Mouse (Mus musculus): Measurements from ENCODE around the gene Misp. TPM values are rescaled to one million over a fixed set of nuclear protein-coding genes. Genes with fewer than 3 reads are reported as not detected.
A peak's percentile ranks its signal among the peaks of the same experiment; 100 is the strongest.

Misp gene
- polyA plus RNA-seq, 1 experiment from 2014 or later, result 2.1 TPM

DNA sequence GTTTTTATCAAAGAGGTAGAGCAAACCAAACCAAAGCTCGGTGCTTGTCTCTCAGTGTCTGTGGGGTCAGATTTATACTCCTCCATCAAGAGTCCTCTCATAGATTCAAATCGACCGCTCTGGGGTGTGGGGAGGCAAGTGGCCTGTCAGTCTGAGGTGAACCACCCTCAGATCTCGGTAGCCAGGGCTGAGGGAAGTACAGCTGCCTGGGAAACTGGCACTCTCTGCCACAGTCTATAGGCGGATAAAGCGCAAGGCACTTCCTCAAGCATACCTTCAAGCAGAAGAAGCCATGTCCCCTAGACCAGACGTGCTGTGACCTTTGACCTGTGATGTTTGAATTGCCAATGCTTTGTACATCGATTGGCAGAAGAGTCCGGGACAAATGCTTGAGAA lies 12.0 kb downstream of the Misp start:
- no peak overlapping the region for H3K9ac ChIP-seq
- ATAC-seq (ENCODE audit: low FRiP score), result no peak
- no peak overlapping the region for H3K4me2 ChIP-seq (replicated peaks)

GRCm38 (mm10) chr10:79834769-79835398 lies 14.1 kb downstream of the Misp start:
- no peaks in the 10 kb centered on the region for H3K27me3 ChIP-seq
- no peak overlapping the region for H3K9ac ChIP-seq
- WGBS, result 29% methylated on average over 9 of the region's 9 CpGs
- no peak overlapping the region for H3K4me3 ChIP-seq
- no peak overlapping the region for H3K4me2 ChIP-seq (replicated peaks)
- ATAC-seq (ENCODE audit: low FRiP score), result peak; percentile 60
- no peaks in the 10 kb centered on the region for H3K4me1 ChIP-seq
- no peak overlapping the region for H3K27ac ChIP-seq
- H3K9me3 ChIP-seq (replicated peaks), result no peaks in the 10 kb centered on the region
- no peaks in the 10 kb centered on the region for H3K36me3 ChIP-seq

More for the DNA sequence above, 12.0 kb downstream of the Misp start:
- WGBS, result 75% methylated on average over 9 of the region's 9 CpGs
- H3K4me1 ChIP-seq, result no peaks in the 10 kb centered on the region
- no peak overlapping the region for H3K27ac ChIP-seq
- no peaks in the 10 kb centered on the region for H3K27me3 ChIP-seq
- H3K9me3 ChIP-seq (replicated peaks), result no peaks in the 10 kb centered on the region
- H3K36me3 ChIP-seq, result no peaks in the 10 kb centered on the region
- H3K4me3 ChIP-seq, result no peak overlapping the region

DNA sequence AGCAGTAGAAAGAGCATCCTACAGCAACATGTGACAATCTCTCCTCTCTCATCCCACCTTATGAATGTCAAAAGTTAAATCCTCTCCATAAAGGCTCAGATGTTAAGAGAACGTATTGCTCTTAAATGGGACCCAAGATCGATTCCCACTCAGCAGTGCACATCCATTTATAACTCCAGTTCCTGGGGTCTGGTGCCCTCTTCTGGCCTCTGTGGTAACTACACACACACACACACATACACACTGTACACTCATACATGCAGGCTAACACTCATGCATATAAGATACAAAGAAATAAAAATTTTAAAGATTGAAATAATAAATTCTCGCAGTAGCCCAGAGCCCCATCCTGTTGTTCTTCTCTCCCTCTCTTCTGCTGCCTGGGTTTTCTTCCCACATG lies 16.1 kb downstream of the Misp start:
- ATAC-seq (ENCODE audit: low FRiP score), result no peak
- no peak overlapping the region for H3K4me3 ChIP-seq
- no peak overlapping the region for H3K9ac ChIP-seq
- H3K27ac ChIP-seq, result no peak overlapping the region
- peaks cover 13% of the 10 kb centered on the region for H3K4me1 ChIP-seq
- 93% methylated on average over 3 of the region's 3 CpGs for WGBS
- no peak overlapping the region for H3K4me2 ChIP-seq (replicated peaks)
- H3K9me3 ChIP-seq (replicated peaks), result no peaks in the 10 kb centered on the region
- no peaks in the 10 kb centered on the region for H3K36me3 ChIP-seq
- no peaks in the 10 kb centered on the region for H3K27me3 ChIP-seq

GRCm38 (mm10) chr10:79838151-79838550 lies 17.4 kb downstream of the Misp start:
- H3K9ac ChIP-seq, result no peak overlapping the region
- no peaks in the 10 kb centered on the region for H3K27me3 ChIP-seq
- no peak overlapping the region for H3K4me3 ChIP-seq
- no peaks in the 10 kb centered on the region for H3K9me3 ChIP-seq (replicated peaks)
- no peak for ATAC-seq (ENCODE audit: low FRiP score)
- no peaks in the 10 kb centered on the region for H3K36me3 ChIP-seq
- peaks cover 20% of the 10 kb centered on the region for H3K4me1 ChIP-seq
- no peak overlapping the region for H3K27ac ChIP-seq
- no peak overlapping the region for H3K4me2 ChIP-seq (replicated peaks)
- 67% methylated on average over 2 of the region's 2 CpGs for whole genome bisulfite sequencing

GRCm38 (mm10) chr10:79840091-79840490 lies 19.3 kb downstream of the Misp start:
- no peak for ATAC-seq (ENCODE audit: low FRiP score)
- Histone ChIP-seq H3K9me3 (replicated peaks) (no peaks in the 10 kb centered on the region), H3K27ac (peak overlapping the region; percentile 69), H3K4me2 (replicated peaks) (0 out of 2 replicates have a peak overlapping the region, but pooled peaks have one; percentile 53), H3K9ac (no peak overlapping the region), H3K36me3 (no peaks in the 10 kb centered on the region), H3K4me3 (peak overlapping the region; percentile 17; the same call in 1 of the 2 replicates), H3K4me1 (peaks cover 27% of the 10 kb centered on the region), H3K27me3 (no peaks in the 10 kb centered on the region)
- 87% methylated on average over 3 of the region's 3 CpGs for WGBS

GRCm38 (mm10) chr10:79840644-79841551 lies 20.1 kb downstream of the Misp start:
- Histone ChIP-seq H3K4me1 (peaks cover 27% of the 10 kb centered on the region), H3K36me3 (no peaks in the 10 kb centered on the region), H3K4me2 (replicated peaks) (peak overlapping the region; percentile 53), H3K27me3 (no peaks in the 10 kb centered on the region), H3K9me3 (replicated peaks) (no peaks in the 10 kb centered on the region), H3K9ac (peak overlapping the region; percentile 36), H3K4me3 (peak overlapping the region; percentile 17), H3K27ac (peak overlapping the region; percentile 69)
- under 1% methylated on average over 24 of the region's 24 CpGs for whole genome bisulfite sequencing
- ATAC-seq (ENCODE audit: low FRiP score), result peak; percentile 77

DNA sequence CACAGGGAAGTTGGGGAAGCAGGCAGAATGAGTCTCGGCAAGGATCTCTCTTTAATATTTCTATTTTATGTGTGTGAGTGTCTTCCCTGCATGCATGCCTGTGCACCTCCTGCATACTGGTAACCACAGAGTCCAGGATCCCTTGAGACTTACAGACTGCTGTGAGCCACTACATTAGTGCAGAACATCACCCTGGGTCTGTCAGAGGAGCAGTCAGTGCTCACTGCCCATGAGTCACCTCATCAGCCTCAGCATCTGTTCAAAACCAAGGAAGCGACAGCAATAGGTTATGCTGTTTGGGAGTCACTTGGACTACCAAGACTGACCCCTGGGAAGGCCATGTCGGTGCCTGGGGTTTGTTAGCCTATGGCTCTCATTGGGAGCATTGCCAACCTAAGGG lies 21.5 kb downstream of the Misp start:
- Histone ChIP-seq H3K27me3 (no peaks in the 10 kb centered on the region), H3K27ac (peak overlapping the region; percentile 13; the same call in 1 of the 2 replicates)
- WGBS, result 72% methylated on average over 3 of the region's 3 CpGs

GRCm38 (mm10) chr10:79843476-79843875 lies 22.7 kb downstream of the Misp start:
- no peak overlapping the region for H3K4me2 ChIP-seq (replicated peaks)
- 0 out of 2 replicates have a peak, but pooled peaks have one; percentile 46 for ATAC-seq (ENCODE audit: low FRiP score)
- no peaks in the 10 kb centered on the region for H3K27me3 ChIP-seq
- no peak overlapping the region for H3K9ac ChIP-seq
- no peak overlapping the region for H3K27ac ChIP-seq
- no peaks in the 10 kb centered on the region for H3K36me3 ChIP-seq
- 76% methylated on average over 6 of the region's 6 CpGs for WGBS
- H3K4me3 ChIP-seq, result no peak overlapping the region
- H3K4me1 ChIP-seq, result peaks cover 27% of the 10 kb centered on the region
- H3K9me3 ChIP-seq (replicated peaks), result no peaks in the 10 kb centered on the region

More for the DNA sequence above, 21.5 kb downstream of the Misp start:
- Histone ChIP-seq H3K36me3 (no peaks in the 10 kb centered on the region), H3K4me3 (no peak overlapping the region), H3K4me1 (peaks cover 27% of the 10 kb centered on the region), H3K4me2 (replicated peaks) (no peak overlapping the region), H3K9me3 (replicated peaks) (no peaks in the 10 kb centered on the region), H3K9ac (no peak overlapping the region)
- no peak for ATAC-seq (ENCODE audit: low FRiP score)

DNA sequence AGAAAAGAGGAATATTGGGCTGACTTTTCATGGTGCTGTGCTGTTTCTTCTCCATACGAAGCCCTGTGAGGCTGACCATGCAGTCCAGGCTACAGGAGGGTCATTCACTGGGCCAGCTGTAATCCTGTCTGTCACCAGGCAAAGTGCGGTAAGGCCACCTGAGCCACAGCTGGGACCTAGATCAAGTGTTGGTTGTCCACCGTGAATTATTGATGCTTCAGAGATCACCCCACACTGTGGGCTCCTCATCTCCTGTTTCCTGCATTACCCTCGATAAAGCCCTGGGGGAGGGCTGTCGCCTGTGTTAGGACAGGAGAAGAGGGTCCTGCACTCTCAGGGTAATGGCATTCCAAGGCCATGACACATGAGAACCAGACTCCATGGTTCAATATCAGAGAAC lies 25.8 kb downstream of the Misp start:
- Histone ChIP-seq H3K4me3 (no peak overlapping the region), H3K27ac (no peak overlapping the region), H3K9me3 (replicated peaks) (no peaks in the 10 kb centered on the region), H3K9ac (no peak overlapping the region), H3K27me3 (no peaks in the 10 kb centered on the region), H3K4me1 (peaks cover 24% of the 10 kb centered on the region), H3K36me3 (no peaks in the 10 kb centered on the region), H3K4me2 (replicated peaks) (no peak overlapping the region)
- ATAC-seq (ENCODE audit: low FRiP score), result no peak
- WGBS, result 60% methylated on average over 5 of the region's 5 CpGs

- Histone ChIP-seq H3K9me3 (replicated peaks) (no peaks in the 10 kb centered on the region), H3K36me3 (no peaks in the 10 kb centered on the region), H3K9ac (peak overlapping the region; percentile 35; the same call in 1 of the 2 replicates), H3K4me2 (replicated peaks) (no peak overlapping the region), H3K27me3 (no peaks in the 10 kb centered on the region), H3K4me3 (no peak overlapping the region), H3K27ac (no peak overlapping the region), H3K4me1 (peaks cover 28% of the 10 kb centered on the region)
- no peak for ATAC-seq (ENCODE audit: low FRiP score)
- WGBS, result 86% methylated on average over 8 of the region's 8 CpGs
These were observed 29.3 kb downstream of the Misp start for GRCm38 (mm10) chr10:79849941-79850628.

GRCm38 (mm10) chr10:79851653-79852052 lies 30.9 kb downstream of the Misp start:
- Histone ChIP-seq H3K9me3 (replicated peaks) (no peaks in the 10 kb centered on the region), H3K4me2 (replicated peaks) (peak overlapping the region; percentile 72), H3K36me3 (peaks cover 1% of the 10 kb centered on the region; the same call in 1 of the 2 replicates), H3K4me1 (peaks cover 41% of the 10 kb centered on the region), H3K27ac (peak overlapping the region; percentile 99), H3K27me3 (no peaks in the 10 kb centered on the region), H3K9ac (0 out of 2 replicates have a peak overlapping the region, but pooled peaks have one; percentile 62), H3K4me3 (no peak overlapping the region)
- 83% methylated on average over 3 of the region's 3 CpGs for WGBS
- ATAC-seq (ENCODE audit: low FRiP score), result no peak

Data from hindbrain, embryonic 12.5 days (tissue).